Mouse (Mus musculus) liver, embryonic 16.5 days (tissue): Measurements from ENCODE around the gene Trafd1. TPM values are rescaled to one million over a fixed set of nuclear protein-coding genes. Genes with fewer than 3 reads are reported as not detected.

Experiments used
- ATAC-seq: fragments of 200-750 bp; cut with Nextera tagmentation; 2 replicates; pipeline ENCODE4 v1.8.0; 2017; ENCODE audit warnings: low read depth, mild to moderate bottlenecking, moderate number of reproducible peaks, moderate library complexity
- H3K27ac ChIP-seq: fragments of 300-500 bp; sonication (generic); 2 replicates; pipeline ENCODE4 v1.5.1; 2014; ENCODE audit warnings: mild to moderate bottlenecking, low read length
- H3K27me3 ChIP-seq: fragments of 300-500 bp; sonication (generic); 2 replicates; pipeline ENCODE4 v1.6.1; 2014; ENCODE audit warnings: low read depth, low read length, mixed read lengths; ENCODE audit not compliant: control insufficient read depth, insufficient read depth
- H3K36me3 ChIP-seq: fragments of 300-500 bp; sonication (generic); 2 replicates; pipeline ENCODE4 v1.6.1; 2014; ENCODE audit warnings: mild to moderate bottlenecking; ENCODE audit not compliant: control insufficient read depth, insufficient read depth
- H3K4me1 ChIP-seq: fragments of 300-500 bp; sonication (generic); 2 replicates; pipeline ENCODE4 v1.6.1; 2014; ENCODE audit warnings: low read depth, low read length, mixed read lengths; ENCODE audit not compliant: control insufficient read depth
- H3K4me2 ChIP-seq: fragments of 300-500 bp; sonication (generic); 2 replicates; pipeline ENCODE4 v1.6.1; 2014; ENCODE audit warnings: low read depth, low read length, mixed read lengths
- H3K4me3 ChIP-seq: fragments of 300-500 bp; sonication (generic); 2 replicates; pipeline ENCODE4 v1.5.1; 2014; ENCODE audit warnings: low read depth, mild to moderate bottlenecking, low read length
- H3K9ac ChIP-seq: fragments of 300-500 bp; sonication (generic); 2 replicates; pipeline ENCODE4 v1.6.1; 2014; ENCODE audit warnings: low read depth, low read length
- H3K9me3 ChIP-seq: fragments of 300-500 bp; sonication (generic); replicated peaks from 2 replicates; pipeline ENCODE4 v1.6.1; 2016; ENCODE audit warnings: low read length; ENCODE audit not compliant: control insufficient read depth
- WGBS: fragments of 180-500 bp; shearing (Covaris S2); extraction: QIAGEN DNeasy Blood & Tissue Kit; methylation state at CpG from one replicate; pipeline ENCODE4 v1.1.7; 2014; ENCODE audit not compliant: insufficient replicate concordance; 5-methylcytosine and 5-hydroxymethylcytosine counted together
- polyA plus RNA-seq: library from polyadenylated mRNA; unstranded; fragments of >200 nt; fragmentation: Nextera tagmentation; extraction: Ambion mirVana; gene quantifications from 2 replicates; pipeline ENCODE4 v1.2.1, GENCODE M21; 2015

Gene Trafd1
- polyA plus RNA-seq, 1 experiment from 2014 or later: 24.8 TPM

GRCm38 (mm10) chr5:121399540-121399939 lies 14.1 kb upstream of the Trafd1 start:
- no peak for ATAC-seq
- no peaks in the 10 kb centered on the region for H3K27me3 ChIP-seq
- H3K27ac ChIP-seq: no peak overlapping the region
- H3K4me1 ChIP-seq: peaks cover 33% of the 10 kb centered on the region
- no peaks in the 10 kb centered on the region for H3K9me3 ChIP-seq
- peak overlapping the region; percentile 97 for H3K4me2 ChIP-seq
- H3K4me3 ChIP-seq: peak overlapping the region; percentile 93; the same call in 1 of the 2 replicates
- H3K36me3 ChIP-seq: no peaks in the 10 kb centered on the region
- H3K9ac ChIP-seq: no peak overlapping the region
- 50% methylated on average over 5 of the region's 5 CpGs for WGBS

- H3K27ac ChIP-seq: no peak overlapping the region
- H3K4me1 ChIP-seq: peaks cover 33% of the 10 kb centered on the region
- H3K27me3 ChIP-seq: no peaks in the 10 kb centered on the region
- WGBS: 22% methylated on average over 9 of the region's 9 CpGs
- H3K9me3 ChIP-seq: no peaks in the 10 kb centered on the region
- peak overlapping the region; percentile 93 for H3K4me3 ChIP-seq
- peak overlapping the region; percentile 97 for H3K4me2 ChIP-seq
- H3K36me3 ChIP-seq: no peaks in the 10 kb centered on the region
- ATAC-seq: no peak
- peak overlapping the region; percentile 84; the same call in 1 of the 2 replicates for H3K9ac ChIP-seq
Measured at GRCm38 (mm10) chr5:121398965-121399462, 13.6 kb upstream of the Trafd1 start.

- Histone ChIP-seq H3K27me3 (no peaks in the 10 kb centered on the region), H3K27ac (peak overlapping the region; percentile 45), H3K36me3 (no peaks in the 10 kb centered on the region), H3K4me2 (peak overlapping the region; percentile 97), H3K4me1 (peaks cover 33% of the 10 kb centered on the region), H3K4me3 (peak overlapping the region; percentile 93), H3K9me3 (no peaks in the 10 kb centered on the region), H3K9ac (peak overlapping the region; percentile 84)
- ATAC-seq: peak; percentile 72
- 1% methylated on average over 67 of the region's 67 CpGs for WGBS
Measured at GRCm38 (mm10) chr5:121398146-121398964, 12.9 kb upstream of the Trafd1 start.

GRCm38 (mm10) chr5:121397187-121398145 lies 12.0 kb upstream of the Trafd1 start, which contains the start of gene Naa25:
TSS of gene Naa25 (plus strand) at chr5:121397936.
- peak within 1 kb of the TSS; percentile 93 for H3K4me3 ChIP-seq
- peak within 1 kb of the TSS; percentile 84 for H3K9ac ChIP-seq
- 6% methylated on average over 52 of the region's 53 CpGs for WGBS
- peak; percentile 96 for ATAC-seq
- peak within 1 kb of the TSS; percentile 97 for H3K4me2 ChIP-seq
- H3K36me3 ChIP-seq: no peaks in the 10 kb centered on the region
- peaks cover 33% of the 10 kb centered on the region for H3K4me1 ChIP-seq
- no peaks in the 10 kb centered on the region for H3K9me3 ChIP-seq
- peak within 1 kb of the TSS; percentile 86 for H3K27ac ChIP-seq
- no peaks in the 10 kb centered on the region for H3K27me3 ChIP-seq

GRCm38 (mm10) chr5:121395621-121396020 lies 10.2 kb upstream of the Trafd1 start:
- Histone ChIP-seq H3K4me3 (no peak overlapping the region), H3K36me3 (no peaks in the 10 kb centered on the region), H3K4me1 (peaks cover 25% of the 10 kb centered on the region), H3K9me3 (no peaks in the 10 kb centered on the region), H3K27ac (no peak overlapping the region), H3K27me3 (no peaks in the 10 kb centered on the region), H3K9ac (no peak overlapping the region), H3K4me2 (no peak overlapping the region)
- 69% methylated on average over 5 of the region's 5 CpGs for WGBS
- no peak for ATAC-seq

- Histone ChIP-seq H3K9me3 (no peaks in the 10 kb centered on the region), H3K4me2 (no peak overlapping the region), H3K27me3 (no peaks in the 10 kb centered on the region), H3K36me3 (no peaks in the 10 kb centered on the region), H3K27ac (no peak overlapping the region), H3K9ac (no peak overlapping the region), H3K4me3 (no peak overlapping the region), H3K4me1 (peaks cover 6% of the 10 kb centered on the region)
- ATAC-seq: no peak
- 77% methylated on average over 3 of the region's 3 CpGs for WGBS
Measured at GRCm38 (mm10) chr5:121393402-121393801, 8.0 kb upstream of the Trafd1 start.

- H3K9ac ChIP-seq: no peak overlapping the region
- peaks cover 5% of the 10 kb centered on the region for H3K4me1 ChIP-seq
- no peak overlapping the region for H3K4me3 ChIP-seq
- H3K27me3 ChIP-seq: no peaks in the 10 kb centered on the region
- ATAC-seq: no peak
- no peaks in the 10 kb centered on the region for H3K9me3 ChIP-seq
- H3K36me3 ChIP-seq: no peaks in the 10 kb centered on the region
- H3K4me2 ChIP-seq: no peak overlapping the region
- 45% methylated on average over 16 of the region's 16 CpGs for WGBS
- H3K27ac ChIP-seq: no peak overlapping the region
Measured at GRCm38 (mm10) chr5:121392667-121393380, 7.4 kb upstream of the Trafd1 start.

GRCm38 (mm10) chr5:121389691-121390090 lies 4.3 kb upstream of the Trafd1 start:
- Histone ChIP-seq H3K4me2 (no peak overlapping the region), H3K36me3 (no peaks in the 10 kb centered on the region), H3K4me3 (no peak overlapping the region), H3K9ac (no peak overlapping the region), H3K27me3 (no peaks in the 10 kb centered on the region), H3K27ac (no peak overlapping the region), H3K4me1 (peaks cover 3% of the 10 kb centered on the region; the same call in 1 of the 2 replicates), H3K9me3 (no peaks in the 10 kb centered on the region)
- ATAC-seq: no peak
